Mouse (Mus musculus) megakaryocyte-erythroid progenitor cell, adult 5 weeks (primary cell): Measurements from ENCODE around the gene Wdr48. TPM values are rescaled to one million over a fixed set of nuclear protein-coding genes. Genes with fewer than 3 reads are reported as not detected.

Source experiments
- polyA plus RNA-seq: library from polyadenylated mRNA; stranded (reverse); fragments of >175 nt; gene quantifications from 2 replicates; pipeline ENCODE4 v1.2.3, GENCODE M21; 2012

Gene Wdr48
- 16.2 and 17.0 TPM in 2 replicates for polyA plus RNA-seq

GRCm38 (mm10) chr9:119894339-119895009, at the start of gene Wdr48:
TSS of gene Wdr48 (plus strand) at chr9:119894878.

GRCm38 (mm10) chr9:119937005-119937773, 42.5 kb downstream of the Wdr48 start, which contains the start of the genes Gorasp1 and Ttc21a:
TSS of gene Gorasp1 (minus strand) at chr9:119937565.
TSS of gene Ttc21a (plus strand) at chr9:119937606.

Other genes starting within 250 kb of the Wdr48 start
- gene Scn10a, start 175.6 kb upstream of the Wdr48 start, polyA plus RNA-seq = 0.03 TPM in 1 of 2 replicates, not detected in the other
- gene Scn11a, start 69.4 kb upstream of the Wdr48 start, polyA plus RNA-seq = not detected in 2 replicates
- 19.8 and 27.4 TPM in 2 replicates for gene Gorasp1, start 42.7 kb downstream of the Wdr48 start, polyA plus RNA-seq
- gene Ttc21a, start 42.7 kb downstream of the Wdr48 start, polyA plus RNA-seq = 2.6 and 3.3 TPM in 2 replicates
- 286 and 324 TPM in 2 replicates for gene Csrnp1, start 89.8 kb downstream of the Wdr48 start, polyA plus RNA-seq
- gene Xirp1, start 128.7 kb downstream of the Wdr48 start, polyA plus RNA-seq = not detected in 2 replicates
- 0.60 and 1.2 TPM in 2 replicates for gene Cx3cr1, start 175.0 kb downstream of the Wdr48 start, polyA plus RNA-seq
- not detected in 2 replicates for gene Ccr8, start 197.2 kb downstream of the Wdr48 start, polyA plus RNA-seq
- 44.5 and 58.9 TPM in 2 replicates for gene Slc25a38, start 215.5 kb downstream of the Wdr48 start, polyA plus RNA-seq
- 9,060 and 9,210 TPM in 2 replicates for gene Rpsa, start 232.8 kb downstream of the Wdr48 start, polyA plus RNA-seq